ENCODE assay signal across 17 mouse cellular contexts in genomic region chr14:34514120-34514519, GRCm38 (mm10). TPM values are rescaled to one million over a fixed set of nuclear protein-coding genes. Genes with fewer than 3 reads are reported as not detected.
DNase-seq lines count a peak whose midpoint lies in the region; ATAC-seq and TF ChIP-seq lines count a peak whose summit lies in the region.
"Had no signal": no experiment of that assay in that cellular context is flagged by ENCODE, and none has a peak within 500 bp of the region (broad histone marks: within the 10 kb centered on the region; RNA-seq: fewer than 3 reads in every experiment).

No protein-coding gene starts in this region.

- no peak overlapping the region for H3K4me3 ChIP-seq in hindbrain, postnatal 0 days (ENCODE audit: low read length)
- no peak overlapping the region for H3K4me3 ChIP-seq in hindbrain, embryonic 14.5 days (replicated peaks; ENCODE audit: low read length)
- H3K4me3 ChIP-seq: hindbrain, embryonic 15.5 days; layer of hippocampus, adult 2 months; limb, embryonic 13.5 days; midbrain, embryonic 12.5 days had no signal

- H3K27me3 ChIP-seq in hindbrain, postnatal 0 days (ENCODE audit: insufficient read depth, low read length) = no peaks in the 10 kb centered on the region
- no peaks in the 10 kb centered on the region for H3K27me3 ChIP-seq in hindbrain, embryonic 14.5 days (ENCODE audit: control insufficient read depth, insufficient read depth, low read length)
- H3K27me3 ChIP-seq: hindbrain, embryonic 15.5 days; limb, embryonic 13.5 days; midbrain, embryonic 12.5 days had no signal

- H3K4me1 ChIP-seq in hindbrain, postnatal 0 days (ENCODE audit: insufficient read depth, low read length) = no peaks in the 10 kb centered on the region
- no peaks in the 10 kb centered on the region for H3K4me1 ChIP-seq in hindbrain, embryonic 14.5 days (replicated peaks; ENCODE audit: control insufficient read depth, insufficient read depth, low read length)

- no peak overlapping the region for H3K27ac ChIP-seq in hindbrain, postnatal 0 days
- H3K27ac ChIP-seq in hindbrain, embryonic 14.5 days = no peak overlapping the region
- H3K27ac ChIP-seq: hindbrain, embryonic 15.5 days; layer of hippocampus, adult 2 months; limb, embryonic 13.5 days; midbrain, embryonic 12.5 days had no signal

- 28% methylated on average over 6 of the region's 6 CpGs for WGBS in hindbrain, postnatal 0 days
- 45% methylated on average over 6 of the region's 6 CpGs for WGBS in hindbrain, embryonic 14.5 days

- no peaks in the 10 kb centered on the region for H3K9me3 ChIP-seq in hindbrain, postnatal 0 days (ENCODE audit: low read length)
- H3K9me3 ChIP-seq in hindbrain, embryonic 14.5 days (ENCODE audit: control insufficient read depth, low read length) = no peaks in the 10 kb centered on the region
- H3K9me3 ChIP-seq: hindbrain, embryonic 15.5 days; limb, embryonic 13.5 days; midbrain, embryonic 12.5 days had no signal

- no peak for DNase-seq in hindbrain, postnatal 0 days (ENCODE audit: low spot score)
- no peak for DNase-seq in hindbrain, embryonic 14.5 days (ENCODE audit: low spot score)
- DNase-seq in 3T3-L1 (ENCODE audit: low read depth, low spot score) = peak; percentile 24
- DNase-seq in adipocyte (ENCODE audit: low spot score) = peak; percentile 58
- peak; percentile 66 for DNase-seq in heart, postnatal 4 days
- no peak for DNase-seq in natural killer cell, adult 2 months (ENCODE audit: low spot score in 2 of 2)
- no peak for DNase-seq in gastrocnemius, postnatal 10 days
- DNase-seq: cerebellum, adult 11-12 months; right cerebral cortex, postnatal 4 days had no signal

- peak; percentile 11; the same call in 1 of the 2 replicates for TF ChIP-seq CTCF in hindbrain, postnatal 0 days (IDR thresholded peaks at IDR 0.05; ENCODE audit: low read depth)

- no peak overlapping the region for H3K4me2 ChIP-seq in hindbrain, postnatal 0 days (ENCODE audit: low read depth, low read length)
- no peak overlapping the region for H3K4me2 ChIP-seq in hindbrain, embryonic 14.5 days (replicated peaks)
- H3K4me2 ChIP-seq: hindbrain, embryonic 15.5 days; limb, embryonic 13.5 days; midbrain, embryonic 12.5 days had no signal

- H3K9ac ChIP-seq in hindbrain, postnatal 0 days (replicated peaks; ENCODE audit: low read length) = no peak overlapping the region
- no peak overlapping the region for H3K9ac ChIP-seq in hindbrain, embryonic 14.5 days
- H3K9ac ChIP-seq: hindbrain, embryonic 15.5 days; limb, embryonic 13.5 days; midbrain, embryonic 12.5 days had no signal

- ATAC-seq in hindbrain, postnatal 0 days = no peak
- no peak for ATAC-seq in hindbrain, embryonic 14.5 days (ENCODE audit: low FRiP score)
- ATAC-seq in megakaryocyte, adult 5-6 weeks (ENCODE audit: poor library complexity, severe bottlenecking) = no peak; the same call in 1 of the 2 replicates
- ATAC-seq: activated CD4-positive, CD25-positive, alpha-beta regulatory T cell, adult 4 months had no signal

- H3K36me3 ChIP-seq in hindbrain, postnatal 0 days (ENCODE audit: insufficient read depth, low read length) = no peaks in the 10 kb centered on the region
- H3K36me3 ChIP-seq in hindbrain, embryonic 14.5 days (replicated peaks; ENCODE audit: control insufficient read depth, insufficient read depth) = no peaks in the 10 kb centered on the region
- H3K36me3 ChIP-seq: hindbrain, embryonic 15.5 days; limb, embryonic 13.5 days; midbrain, embryonic 12.5 days had no signal

RNA-seq across cellular contexts. Expression of gene 9230112D13Rik, which starts 8.5 kb away (rescaled TPM):
- not detected in 2 replicates for total RNA-seq in hindbrain, postnatal 0 days (2014; rRNA removed)
- not detected in 2 replicates for polyA plus RNA-seq in hindbrain, postnatal 0 days (2015; fragmentation: Nextera tagmentation; extraction: Ambion mirVana)
- not detected in 2 replicates for polyA plus RNA-seq in hindbrain, embryonic 14.5 days (2014; fragmentation: Nextera tagmentation; extraction: Ambion mirVana)
- total RNA-seq in heart, postnatal 4 days (2021) = not detected
- not detected for total RNA-seq in gastrocnemius, postnatal 10 days (2021)
- total RNA-seq in megakaryocyte, adult 5-6 weeks (2015) = not detected in 2 replicates
- not detected in 2 replicates for total RNA-seq in megakaryocyte, adult 5-6 weeks (2017)
- total RNA-seq: layer of hippocampus, adult 2 months had no signal
- polyA plus RNA-seq: activated CD4-positive, CD25-positive, alpha-beta regulatory T cell, adult 4 months; embryonic facial prominence, embryonic 11.5 days; hindbrain, embryonic 15.5 days; limb, embryonic 13.5 days; midbrain, embryonic 12.5 days; neural tube, embryonic 14.5 days had no signal

RNA-seq across cellular contexts. Expression of gene Bmpr1a, which starts 11.0 kb away (rescaled TPM):
- total RNA-seq in hindbrain, postnatal 0 days (2014; rRNA removed) = 52.5 and 53.8 TPM in 2 replicates
- polyA plus RNA-seq in hindbrain, postnatal 0 days (2015; fragmentation: Nextera tagmentation; extraction: Ambion mirVana) = 20.6 and 21.1 TPM in 2 replicates
- 25.7 and 26.3 TPM in 2 replicates for polyA plus RNA-seq in hindbrain, embryonic 14.5 days (2014; fragmentation: Nextera tagmentation; extraction: Ambion mirVana)
- 100 to 1,000 TPM; 107 to 115 TPM for total RNA-seq in heart, postnatal 4 days (2021)
- 100 to 1,000 TPM in 1 of 2 experiments, 10 to 100 TPM in 1; 92.4 to 102 TPM for total RNA-seq in gastrocnemius, postnatal 10 days (2021)
- 2.5 and 3.2 TPM in 2 replicates for total RNA-seq in megakaryocyte, adult 5-6 weeks (2015)
- total RNA-seq in megakaryocyte, adult 5-6 weeks (2017) = 2.3 and 2.6 TPM in 2 replicates

Comparison
In these comparisons a context has a peak if more than half of its experiments do, and no peak if none do; other contexts are left out.
1. DNase-seq: peak in 3T3-L1 (single experiment), adipocyte (single experiment) and heart, postnatal 4 days (single experiment); none in hindbrain, postnatal 0 days (single experiment), hindbrain, embryonic 14.5 days (single experiment), natural killer cell, adult 2 months (0 of 2) and gastrocnemius, postnatal 10 days (single experiment).
2. RNA of gene Bmpr1a, which starts 11.0 kb away (total RNA-seq): 107 to 115 TPM in heart, postnatal 4 days, 92.4 to 102 TPM in gastrocnemius, postnatal 10 days and 52.5 to 53.8 TPM in hindbrain, postnatal 0 days; 2.3 to 3.2 TPM in megakaryocyte, adult 5-6 weeks; every median in the first group is over 10 times any median in the second.